In the genomic region with DNA sequence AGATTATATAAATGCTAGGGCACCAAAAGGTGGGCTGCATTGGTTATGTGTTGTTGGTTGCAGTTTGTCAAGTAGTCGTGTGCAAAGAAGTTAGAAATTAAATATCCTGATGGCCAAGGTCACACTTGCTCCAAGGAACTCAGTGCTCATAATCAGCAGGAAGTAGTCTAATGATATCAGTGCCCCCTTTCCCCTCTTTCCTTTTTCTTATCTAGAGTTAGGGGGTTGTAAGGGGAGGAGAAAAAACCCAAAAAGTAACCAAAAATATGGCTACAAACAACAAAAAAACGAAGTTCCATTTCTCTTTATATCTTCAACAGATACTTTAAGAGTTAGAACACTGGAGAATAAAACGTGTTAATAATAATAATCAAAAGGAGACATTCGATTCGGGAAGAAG, we compare ENCODE assay signal across 34 mouse cellular contexts. TPM values are rescaled to one million over a fixed set of nuclear protein-coding genes. Genes with fewer than 3 reads are reported as not detected.
"Had no signal": no experiment of that assay in that cellular context is flagged by ENCODE, and none has a peak within 500 bp of the region (broad histone marks: within the 10 kb centered on the region; RNA-seq: fewer than 3 reads in every experiment).

No protein-coding gene starts in this region.

- H3K4me1 ChIP-seq: heart, embryonic 13.5 days; heart, embryonic 15.5 days; kidney, embryonic 15.5 days; limb, embryonic 13.5 days; limb, embryonic 15.5 days had no signal

- DNase-seq: gastrocnemius, postnatal 14 days; gastrocnemius, postnatal 36 days; heart, adult 11 months; heart, adult 2 months; heart, postnatal 14 days; heart, postnatal 36 days; kidney, adult 11 months; kidney, adult 2 months; kidney, adult 9 months; kidney, postnatal 14 days; kidney, postnatal 36 days; layer of hippocampus, adult 9-11 months; layer of hippocampus, postnatal 36 days; left cerebral cortex, postnatal 4 days had no signal

- H3K4me3 ChIP-seq: heart, adult 2 months; heart, embryonic 13.5 days; heart, embryonic 15.5 days; kidney, embryonic 15.5 days; limb, embryonic 13.5 days; limb, embryonic 15.5 days had no signal

- H3K4me2 ChIP-seq: heart, embryonic 11.5 days; heart, embryonic 13.5 days; heart, embryonic 15.5 days; hindbrain, embryonic 14.5 days; kidney, embryonic 15.5 days; limb, embryonic 13.5 days; limb, embryonic 15.5 days had no signal

- H3K27me3 ChIP-seq: heart, embryonic 13.5 days; heart, embryonic 15.5 days; limb, embryonic 13.5 days; limb, embryonic 15.5 days had no signal

- H3K27ac ChIP-seq: heart, adult 2 months; heart, embryonic 13.5 days; heart, embryonic 15.5 days; hindbrain, embryonic 14.5 days; kidney, embryonic 15.5 days; kidney, postnatal 0 days; limb, embryonic 13.5 days; limb, embryonic 15.5 days had no signal

- H3K9me3 ChIP-seq: heart, embryonic 13.5 days; heart, embryonic 15.5 days; kidney, embryonic 15.5 days; limb, embryonic 13.5 days; limb, embryonic 15.5 days had no signal

- H3K9ac ChIP-seq: heart, embryonic 13.5 days; heart, embryonic 15.5 days; hindbrain, embryonic 14.5 days; kidney, embryonic 15.5 days; limb, embryonic 13.5 days; limb, embryonic 15.5 days had no signal

- H3K36me3 ChIP-seq: heart, embryonic 13.5 days; heart, embryonic 15.5 days; kidney, embryonic 15.5 days; limb, embryonic 13.5 days; limb, embryonic 15.5 days had no signal

- ATAC-seq: hindbrain, embryonic 16.5 days; intestine, embryonic 16.5 days had no signal

RNA-seq across cellular contexts. Expression of gene Bex4, which starts 2.6 kb away (rescaled TPM):
- total RNA-seq: gastrocnemius, adult 18-20 months; gastrocnemius, adult 8-10 months; gastrocnemius, postnatal 14 days; gastrocnemius, postnatal 36 days had no signal

RNA-seq across cellular contexts. Expression of gene Nxf3, which starts 56.3 kb away (rescaled TPM):
- total RNA-seq: gastrocnemius, adult 18-20 months; gastrocnemius, adult 8-10 months; gastrocnemius, postnatal 14 days; gastrocnemius, postnatal 36 days; heart, adult 2 months; heart, postnatal 14 days; hematopoietic stem cell, adult 5-6 weeks; layer of hippocampus, adult 8-10 months; layer of hippocampus, postnatal 14 days; layer of hippocampus, postnatal 36 days; left cerebral cortex, adult 18-20 months; left cerebral cortex, adult 8-10 months; left cerebral cortex, postnatal 25 days had no signal
- polyA plus RNA-seq: hindbrain, embryonic 11.5 days; hindbrain, embryonic 14.5 days; hindbrain, embryonic 16.5 days; kidney, adult 2 months; kidney, embryonic 15.5 days; kidney, postnatal 0 days; large intestine, adult 2 months; limb, embryonic 13.5 days; limb, embryonic 15.5 days had no signal
